Mouse (Mus musculus) kidney, embryonic 15.5 days (tissue): Measurements from ENCODE around the gene Tufm. TPM values are rescaled to one million over a fixed set of nuclear protein-coding genes. Genes with fewer than 3 reads are reported as not detected.

ENCODE experiments used
- ATAC-seq: fragments of 200-750 bp; cut with Nextera tagmentation; replicated peaks from 2 replicates; pipeline ENCODE4 v1.8.0; 2017; ENCODE audit warnings: moderate TSS enrichment; ENCODE audit not compliant: low FRiP score
- H3K27ac ChIP-seq: fragments of 300-500 bp; sonication (generic); 2 replicates; pipeline ENCODE4 v1.5.1; 2015; ENCODE audit warnings: mild to moderate bottlenecking, inconsistent platforms
- H3K27me3 ChIP-seq: fragments of 300-500 bp; sonication (generic); 2 replicates; pipeline ENCODE4 v1.6.1; 2015; ENCODE audit warnings: inconsistent platforms
- H3K36me3 ChIP-seq: fragments of 300-500 bp; sonication (generic); 2 replicates; pipeline ENCODE4 v1.6.1; 2015; ENCODE audit warnings: inconsistent platforms
- H3K4me1 ChIP-seq: fragments of 300-500 bp; sonication (generic); 2 replicates; pipeline ENCODE4 v1.6.1; 2015; ENCODE audit warnings: inconsistent platforms
- H3K4me2 ChIP-seq: fragments of 300-500 bp; sonication (generic); 2 replicates; pipeline ENCODE4 v1.6.1; 2015; ENCODE audit warnings: moderate library complexity, mild to moderate bottlenecking, inconsistent platforms
- H3K4me3 ChIP-seq: fragments of 300-500 bp; sonication (generic); replicated peaks from 2 replicates; pipeline ENCODE4 v1.5.1; 2015; ENCODE audit warnings: mild to moderate bottlenecking, inconsistent platforms
- H3K9ac ChIP-seq: fragments of 300-500 bp; sonication (generic); 2 replicates; pipeline ENCODE4 v1.6.1; 2015; ENCODE audit warnings: mild to moderate bottlenecking, inconsistent platforms
- H3K9me3 ChIP-seq: fragments of 300-500 bp; sonication (generic); replicated peaks from 2 replicates; pipeline ENCODE4 v1.6.1; 2016; ENCODE audit warnings: inconsistent platforms
- WGBS: fragments of 180-500 bp; shearing (Covaris S2); methylation state at CpG from one replicate; pipeline ENCODE4 v1.1.7; 2015; ENCODE audit warnings: mixed read lengths; 5-methylcytosine and 5-hydroxymethylcytosine counted together
- polyA plus RNA-seq: library from polyadenylated mRNA; unstranded; fragments of >200 nt; fragmentation: Nextera tagmentation; extraction: Ambion mirVana; gene quantifications from 2 replicates; pipeline ENCODE4 v1.2.1, GENCODE M21; 2015

Gene Tufm
- polyA plus RNA-seq, 1 experiment from 2014 or later, result 156 TPM

GRCm38 (mm10) chr7:126456382-126457266, 30.5 kb upstream of the Tufm start:
- 85% methylated on average over 17 of the region's 17 CpGs for WGBS
- ATAC-seq, result no peak

DNA sequence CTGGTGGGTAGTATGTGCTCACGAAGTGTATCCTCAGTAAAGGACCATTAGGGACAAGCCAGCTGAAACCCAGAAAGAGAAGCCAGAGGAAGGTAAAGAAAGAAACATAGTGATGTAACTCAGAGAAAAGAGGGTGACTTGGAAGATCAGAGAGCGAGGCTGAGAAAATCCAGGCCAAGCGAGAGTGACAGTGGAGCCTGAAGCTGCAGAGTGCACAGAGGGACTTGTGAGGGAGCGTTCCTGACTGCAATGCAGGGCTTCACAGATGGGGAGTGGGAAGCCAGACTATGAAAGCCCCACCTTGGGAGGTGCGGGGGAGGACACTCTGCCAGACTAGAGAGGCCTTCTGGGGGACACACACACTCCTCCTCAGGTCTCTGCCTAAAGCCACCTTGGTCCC, 28.9 kb upstream of the Tufm start:
- Histone ChIP-seq H3K9me3 (no peaks in the 10 kb centered on the region), H3K9ac (no peak overlapping the region), H3K36me3 (no peaks in the 10 kb centered on the region), H3K4me2 (no peak overlapping the region), H3K4me3 (no peak overlapping the region), H3K27me3 (no peaks in the 10 kb centered on the region), H3K4me1 (peaks cover 38% of the 10 kb centered on the region), H3K27ac (peak overlapping the region; percentile 63)
- ATAC-seq, result no peak
- 66% methylated on average over 5 of the region's 5 CpGs for WGBS

More at GRCm38 (mm10) chr7:126456382-126457266, 30.5 kb upstream of the Tufm start:
- H3K27ac ChIP-seq, result no peak overlapping the region
- no peak overlapping the region for H3K4me2 ChIP-seq
- no peak overlapping the region for H3K4me3 ChIP-seq
- H3K36me3 ChIP-seq, result no peaks in the 10 kb centered on the region
- H3K9ac ChIP-seq, result no peak overlapping the region
- H3K27me3 ChIP-seq, result no peaks in the 10 kb centered on the region
- peaks cover 26% of the 10 kb centered on the region for H3K4me1 ChIP-seq
- H3K9me3 ChIP-seq, result no peaks in the 10 kb centered on the region

- Histone ChIP-seq H3K27ac (no peak overlapping the region), H3K36me3 (no peaks in the 10 kb centered on the region), H3K9ac (no peak overlapping the region), H3K9me3 (no peaks in the 10 kb centered on the region), H3K4me3 (no peak overlapping the region), H3K27me3 (no peaks in the 10 kb centered on the region), H3K4me1 (peaks cover 46% of the 10 kb centered on the region), H3K4me2 (no peak overlapping the region)
- ATAC-seq, result no peak
- 62% methylated on average over 11 of the region's 11 CpGs for WGBS
Measured at GRCm38 (mm10) chr7:126458844-126459618, 28.1 kb upstream of the Tufm start.

- Histone ChIP-seq H3K4me2 (no peak overlapping the region), H3K27me3 (no peaks in the 10 kb centered on the region), H3K27ac (peak overlapping the region; percentile 64), H3K4me3 (no peak overlapping the region), H3K9me3 (no peaks in the 10 kb centered on the region), H3K36me3 (no peaks in the 10 kb centered on the region), H3K9ac (no peak overlapping the region), H3K4me1 (peaks cover 61% of the 10 kb centered on the region)
- peak; percentile 46; the same call in 1 of the 2 replicates for ATAC-seq
- 33% methylated on average over 10 of the region's 10 CpGs for WGBS
Measured at GRCm38 (mm10) chr7:126460623-126461399, 26.4 kb upstream of the Tufm start.

DNA sequence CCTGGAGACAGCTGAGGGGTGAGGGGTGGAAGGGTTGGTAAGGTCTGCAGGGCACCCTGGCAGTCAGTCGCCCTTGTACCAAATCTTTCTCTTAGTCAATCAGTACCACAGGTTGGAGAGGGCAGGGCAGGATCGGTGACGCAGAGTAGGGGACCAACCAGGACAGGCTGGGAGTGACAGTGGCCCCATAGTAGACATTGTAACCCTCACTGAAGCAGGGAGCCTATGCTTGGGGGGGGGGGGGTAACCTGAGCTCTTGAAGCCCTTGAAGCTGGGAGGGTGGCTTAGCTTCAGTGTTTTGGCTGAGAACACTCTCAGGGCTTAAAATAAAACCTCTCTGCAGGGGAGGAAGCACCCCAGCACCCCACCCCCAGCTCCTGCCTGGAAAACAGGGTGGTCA, 25.5 kb upstream of the Tufm start:
- no peak overlapping the region for H3K9ac ChIP-seq
- whole genome bisulfite sequencing, result 66% methylated on average over 3 of the region's 3 CpGs
- no peak overlapping the region for H3K4me2 ChIP-seq
- peak; percentile 44; the same call in 1 of the 2 replicates for ATAC-seq
- no peak overlapping the region for H3K4me3 ChIP-seq
- no peaks in the 10 kb centered on the region for H3K9me3 ChIP-seq
- peaks cover 7% of the 10 kb centered on the region for H3K36me3 ChIP-seq
- H3K27me3 ChIP-seq, result no peaks in the 10 kb centered on the region
- peak overlapping the region; percentile 64 for H3K27ac ChIP-seq
- peaks cover 62% of the 10 kb centered on the region for H3K4me1 ChIP-seq

DNA sequence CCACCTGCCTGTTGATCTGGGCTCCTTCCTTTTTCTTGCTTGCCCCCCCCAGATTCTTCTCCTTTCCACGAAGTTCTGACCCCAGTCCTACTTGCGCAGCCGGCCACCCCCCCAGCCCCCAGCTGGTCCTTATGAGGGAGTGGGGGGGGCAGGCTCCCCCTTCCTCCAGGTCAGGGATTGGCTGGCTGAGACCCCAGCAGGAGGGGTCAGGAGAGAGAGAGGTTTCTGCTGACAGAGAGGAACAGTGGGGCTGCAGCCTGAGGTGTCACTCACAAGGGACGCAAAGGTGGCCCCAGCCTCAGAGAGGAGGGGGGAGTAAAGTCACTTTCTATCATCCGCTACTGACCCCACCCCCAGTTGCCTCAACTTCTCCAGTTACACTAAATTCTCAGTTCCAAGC, 24.2 kb upstream of the Tufm start, which contains the start of gene Atp2a1:
Gene Atp2a1, minus strand, starts transcription at position 105 of the 400 bp plus-strand sequence.
- no peak within 1 kb of the TSS; the same call in 1 of the 2 replicates for H3K9ac ChIP-seq
- WGBS, result 40% methylated on average over 5 of the region's 5 CpGs
- H3K27me3 ChIP-seq, result no peaks in the 10 kb centered on the region

GRCm38 (mm10) chr7:126463547-126463946, 23.6 kb upstream of the Tufm start:
- Histone ChIP-seq H3K9ac (no peak overlapping the region; the same call in 1 of the 2 replicates), H3K4me3 (no peak overlapping the region), H3K27ac (no peak overlapping the region), H3K4me2 (no peak overlapping the region), H3K27me3 (no peaks in the 10 kb centered on the region), H3K36me3 (peaks cover 26% of the 10 kb centered on the region), H3K9me3 (no peaks in the 10 kb centered on the region), H3K4me1 (peaks cover 57% of the 10 kb centered on the region)
- 54% methylated on average over 4 of the region's 4 CpGs for WGBS
- ATAC-seq, result no peak

More for the DNA sequence above, 24.2 kb upstream of the Tufm start, which contains the start of gene Atp2a1:
- H3K9me3 ChIP-seq, result no peaks in the 10 kb centered on the region
- no peak for ATAC-seq
- H3K36me3 ChIP-seq, result peaks cover 21% of the 10 kb centered on the region
- no peak within 1 kb of the TSS for H3K4me3 ChIP-seq
- H3K4me1 ChIP-seq, result peaks cover 62% of the 10 kb centered on the region
- H3K27ac ChIP-seq, result peak within 1 kb of the TSS; percentile 64
- H3K4me2 ChIP-seq, result no peak within 1 kb of the TSS

GRCm38 (mm10) chr7:126464121-126464520, 23.0 kb upstream of the Tufm start:
- no peak overlapping the region for H3K4me2 ChIP-seq
- H3K4me1 ChIP-seq, result peaks cover 51% of the 10 kb centered on the region
- H3K9ac ChIP-seq, result no peak overlapping the region
- no peaks in the 10 kb centered on the region for H3K9me3 ChIP-seq
- H3K27ac ChIP-seq, result no peak overlapping the region
- no peak for ATAC-seq
- WGBS, result 64% methylated on average over 4 of the region's 4 CpGs
- no peak overlapping the region for H3K4me3 ChIP-seq
- no peaks in the 10 kb centered on the region for H3K27me3 ChIP-seq
- H3K36me3 ChIP-seq, result peaks cover 32% of the 10 kb centered on the region

GRCm38 (mm10) chr7:126464836-126465235, 22.3 kb upstream of the Tufm start:
- Histone ChIP-seq H3K27me3 (no peaks in the 10 kb centered on the region), H3K4me2 (no peak overlapping the region), H3K36me3 (peaks cover 39% of the 10 kb centered on the region), H3K4me3 (no peak overlapping the region), H3K9me3 (no peaks in the 10 kb centered on the region), H3K9ac (no peak overlapping the region), H3K4me1 (peaks cover 48% of the 10 kb centered on the region), H3K27ac (peak overlapping the region; percentile 43; the same call in 1 of the 2 replicates)
- ATAC-seq, result no peak
- 25% methylated on average over 5 of the region's 5 CpGs for WGBS

DNA sequence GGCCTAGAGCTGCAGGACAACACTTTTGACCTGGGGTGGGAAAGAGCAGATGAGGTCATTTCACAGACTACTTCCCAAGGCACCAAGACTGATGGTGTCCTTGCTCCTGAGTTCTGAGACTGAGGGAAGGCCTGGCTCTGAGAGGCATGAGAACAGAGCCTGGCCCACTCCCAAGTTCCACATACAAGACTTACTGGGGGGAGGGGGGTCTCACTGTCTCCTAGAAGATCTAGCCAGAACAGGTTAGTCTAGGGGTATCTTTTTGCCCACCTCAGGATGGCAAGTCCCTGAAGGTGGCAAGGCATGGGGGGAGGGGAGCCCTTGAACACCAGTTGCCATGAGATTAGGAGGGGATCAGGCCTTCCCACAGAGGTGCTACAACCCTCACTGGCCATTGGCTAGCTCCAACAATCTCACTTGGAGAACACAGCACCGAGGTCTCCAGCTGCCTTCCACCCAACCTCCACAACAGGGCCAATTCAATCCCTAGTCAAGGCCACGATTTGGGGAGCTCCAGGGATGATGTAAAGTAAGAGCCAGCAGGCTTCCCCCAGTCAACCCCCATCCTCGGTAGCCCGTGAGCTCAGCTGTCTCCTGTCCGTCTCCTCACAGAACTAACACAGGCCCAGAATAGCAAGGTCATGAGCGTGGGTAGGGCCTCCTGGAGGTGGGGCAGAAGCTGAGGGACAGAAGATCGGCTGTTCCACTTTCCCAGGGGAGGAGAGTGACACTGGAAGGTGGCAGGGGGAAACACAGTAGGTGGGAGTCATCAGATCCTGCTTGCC, 21.7 kb upstream of the Tufm start:
- Histone ChIP-seq H3K9ac (no peak overlapping the region), H3K36me3 (peaks cover 45% of the 10 kb centered on the region), H3K9me3 (no peaks in the 10 kb centered on the region), H3K4me2 (no peak overlapping the region), H3K4me3 (no peak overlapping the region), H3K27ac (peak overlapping the region; percentile 43; the same call in 1 of the 2 replicates), H3K4me1 (peaks cover 48% of the 10 kb centered on the region), H3K27me3 (no peaks in the 10 kb centered on the region)
- no peak for ATAC-seq
- WGBS, result 31% methylated on average over 7 of the region's 7 CpGs

GRCm38 (mm10) chr7:126466116-126466515, 21.0 kb upstream of the Tufm start:
- H3K4me2 ChIP-seq, result no peak overlapping the region
- no peak for ATAC-seq
- WGBS, result 65% methylated on average over 9 of the region's 9 CpGs
- H3K4me1 ChIP-seq, result peaks cover 41% of the 10 kb centered on the region
- peaks cover 51% of the 10 kb centered on the region for H3K36me3 ChIP-seq
- H3K27ac ChIP-seq, result peak overlapping the region; percentile 51; the same call in 1 of the 2 replicates
- H3K9ac ChIP-seq, result no peak overlapping the region
- no peaks in the 10 kb centered on the region for H3K9me3 ChIP-seq
- no peak overlapping the region for H3K4me3 ChIP-seq
- H3K27me3 ChIP-seq, result no peaks in the 10 kb centered on the region
